Mouse (Mus musculus) CH12.LX (cell line): Measurements from ENCODE around the gene Hirip3. TPM values are rescaled to one million over a fixed set of nuclear protein-coding genes. Genes with fewer than 3 reads are reported as not detected.

Experiments
- DNase-seq: peaks from one replicate; pipeline ENCODE4 v3.0.0-alpha.2; 2013; ENCODE audit errors: extremely low read depth
- H3K27ac ChIP-seq: 2 replicates; pipeline ENCODE4 v1.5.1; 2012; ENCODE audit warnings: low read depth, mild to moderate bottlenecking, control low read depth, moderate library complexity; ENCODE audit not compliant: insufficient read depth
- H3K27me3 ChIP-seq: replicated peaks from 2 replicates; pipeline ENCODE3; 2012; ENCODE audit warnings: inconsistent platforms
- H3K36me3 ChIP-seq, 2 experiments: replicated peaks in 1 of 2; 2 replicates each; pipeline versions ENCODE3 to v1.6.1; 2012; ENCODE audit warnings: inconsistent platforms in 1 of 2, low read length in 1 of 2, mild to moderate bottlenecking in 1 of 2, mixed read lengths in 1 of 2, moderate library complexity in 1 of 2; ENCODE audit not compliant: control insufficient read depth in 1 of 2, insufficient read depth in 1 of 2
- H3K4me1 ChIP-seq, 2 experiments: 2 replicates each; pipeline ENCODE4 v1.6.1; 2012; ENCODE audit warnings: inconsistent platforms in 1 of 2, moderate library complexity in 1 of 2; ENCODE audit not compliant: insufficient read depth in 2 of 2, control insufficient read depth in 1 of 2
- H3K4me2 ChIP-seq: 2 replicates; pipeline ENCODE4 v1.6.1; 2012; ENCODE audit warnings: low read depth, mild to moderate bottlenecking, control low read depth; ENCODE audit not compliant: poor library complexity, insufficient read depth, severe bottlenecking
- H3K4me3 ChIP-seq, 3 experiments: fragments of 150-350 bp in 1 of 3; sonication (generic) in 1 of 3; replicated peaks in 1 of 3; 2 replicates each; pipeline versions ENCODE3 to v1.5.1; 2011 to 2012; ENCODE audit warnings: low read depth in 2 of 3, low read length in 2 of 3, mild to moderate bottlenecking in 2 of 3, moderate library complexity in 2 of 3, control low read depth in 1 of 3, improper control_type of control experiment in 1 of 3, inconsistent platforms in 1 of 3, mixed read lengths in 1 of 3; ENCODE audit not compliant: poor library complexity in 1 of 3
- H3K79me2 ChIP-seq: replicated peaks from 2 replicates; pipeline ENCODE4 v1.6.1; 2012; ENCODE audit warnings: mild to moderate bottlenecking, moderate library complexity; ENCODE audit not compliant: control insufficient read depth, poor library complexity, insufficient read depth, severe bottlenecking; ENCODE audit errors: extremely low read depth
- H3K9ac ChIP-seq: 2 replicates; pipeline ENCODE4 v1.6.1; 2012; ENCODE audit warnings: low read depth, mild to moderate bottlenecking, control low read depth, moderate library complexity; ENCODE audit not compliant: insufficient read depth
- H3K9me3 ChIP-seq: replicated peaks from 2 replicates; pipeline ENCODE3; 2012; ENCODE audit warnings: low read length, inconsistent platforms, mixed read lengths
- CTCF ChIP-seq, 2 experiments: IDR thresholded peaks in 1 of 2; conservative IDR thresholded peaks in 1 of 2; 2 replicates each; pipeline ENCODE4 v1.5.1; 2011 to 2012; ENCODE audit warnings: low read depth in 2 of 2, low read length in 2 of 2, improper control_type of control experiment in 1 of 2, inconsistent platforms in 1 of 2, mild to moderate bottlenecking in 1 of 2, moderate library complexity in 1 of 2
- E2F4 ChIP-seq: IDR thresholded peaks from 2 replicates; pipeline ENCODE4 v1.6.1; 2011; ENCODE audit warnings: low read depth, low read length, improper control_type of control experiment; ENCODE audit not compliant: insufficient replicate concordance
- ELF1 ChIP-seq: IDR thresholded peaks from 2 replicates; pipeline ENCODE4 v1.6.1; 2014; ENCODE audit warnings: low read depth, mild to moderate bottlenecking, inconsistent platforms, low read length, improper control_type of control experiment
- HCFC1 ChIP-seq: IDR thresholded peaks from 2 replicates; pipeline ENCODE4 v1.6.1; 2012; ENCODE audit warnings: low read depth, mild to moderate bottlenecking, inconsistent platforms, low read length, improper control_type of control experiment
- IRF4 ChIP-seq: IDR thresholded peaks from 2 replicates; pipeline ENCODE4 v1.6.1; 2014; ENCODE audit warnings: low read depth, mild to moderate bottlenecking, inconsistent platforms, low read length, improper control_type of control experiment
- JUN ChIP-seq: IDR thresholded peaks from 2 replicates; pipeline ENCODE4 v1.6.1; 2011; ENCODE audit warnings: low read depth, mild to moderate bottlenecking, low read length, improper control_type of control experiment, moderate library complexity; ENCODE audit not compliant: insufficient read depth
- JUND ChIP-seq: conservative IDR thresholded peaks from 2 replicates; pipeline ENCODE4 v1.6.1; 2011; ENCODE audit warnings: low read depth, low read length, improper control_type of control experiment
- KAT2A ChIP-seq: IDR thresholded peaks from 2 replicates; pipeline ENCODE4 v1.6.1; 2012; ENCODE audit warnings: low read length, improper control_type of control experiment, inconsistent platforms; ENCODE audit not compliant: insufficient replicate concordance
- MAFK ChIP-seq: IDR thresholded peaks from 2 replicates; pipeline ENCODE4 v1.6.1; 2011; ENCODE audit warnings: low read length, improper control_type of control experiment; ENCODE audit not compliant: insufficient replicate concordance
- MXI1 ChIP-seq: IDR thresholded peaks from 2 replicates; pipeline ENCODE4 v1.6.1; 2011; ENCODE audit warnings: mild to moderate bottlenecking, low read depth, low read length, improper control_type of control experiment
- MYC ChIP-seq: IDR thresholded peaks from 2 replicates; pipeline ENCODE4 v1.6.1; 2011; ENCODE audit warnings: low read depth, mild to moderate bottlenecking, improper control_type of control experiment, low read length
- PAX5 ChIP-seq: IDR thresholded peaks from 2 replicates; pipeline ENCODE4 v1.6.1; 2012; ENCODE audit warnings: low read length, inconsistent platforms, mixed read lengths
- SMC3 ChIP-seq: IDR thresholded peaks from 2 replicates; pipeline ENCODE4 v1.6.1; 2011; ENCODE audit warnings: low read depth, low read length, improper control_type of control experiment
- UBTF ChIP-seq: IDR thresholded peaks from 2 replicates; pipeline ENCODE4 v1.6.1; 2012; ENCODE audit warnings: low read depth, mild to moderate bottlenecking, inconsistent platforms, low read length, improper control_type of control experiment, moderate library complexity
- USF1 ChIP-seq: IDR thresholded peaks from 2 replicates; pipeline ENCODE4 v1.6.1; 2014; ENCODE audit warnings: low read depth, mild to moderate bottlenecking, inconsistent platforms, low read length, improper control_type of control experiment
- USF2 ChIP-seq: conservative IDR thresholded peaks from 2 replicates; pipeline ENCODE4 v1.6.1; 2011; ENCODE audit warnings: low read depth, low read length, improper control_type of control experiment
- ZMIZ1 ChIP-seq: IDR thresholded peaks from 2 replicates; pipeline ENCODE4 v1.6.1; 2012; ENCODE audit warnings: low read depth, mild to moderate bottlenecking, inconsistent platforms, low read length, improper control_type of control experiment
- ZNF384 ChIP-seq: IDR thresholded peaks from 2 replicates; pipeline ENCODE4 v1.6.1; 2012; ENCODE audit warnings: low read depth, low read length, improper control_type of control experiment, inconsistent platforms
- dilution Hi-C: fragments of 300-500 bp; cut with MboI; formaldehyde crosslinking; loops from 2 replicates; pipeline ENCODE4 v1.14.3; 2020; ENCODE audit warnings: low sequenced_read_pairs; ENCODE audit not compliant: extremely low pct_unique_long_range_greater_than_20kb, extremely low pct_ligation_motif_present
- in situ Hi-C: fragments of 300-500 bp; cut with MboI; formaldehyde crosslinking; loops from 3 replicates; pipeline ENCODE4 v1.14.3; 2019; ENCODE audit warnings: low sequenced_read_pairs, low pct_ligation_motif_present, low pct_unique_long_range_greater_than_20kb, mixed read lengths
- polyA plus RNA-seq: library from polyadenylated mRNA; unstranded; fragments of >175 nt; gene quantifications from 2 replicates; pipeline ENCODE4 v1.2.1, GENCODE M21; 2012; ENCODE audit warnings: low read depth; ENCODE audit not compliant: insufficient read length
- total RNA-seq, 2 experiments: library from RNA; depleted of rRNA; stranded (reverse); fragments of 300-350 nt in 1 of 2; fragments of >200 nt in 1 of 2; gene quantifications; 2 replicates each; pipeline ENCODE4 v1.2.3; 2012 to 2014

Hirip3 gene
- total and polyA plus RNA-seq, 3 experiments = 44.7 to 190 (median 70.9) TPM

- H3K79me2 ChIP-seq = no peaks in the 10 kb centered on the region
- no peak overlapping the region for H3K4me2 ChIP-seq
- H3K27me3 ChIP-seq = no peaks in the 10 kb centered on the region
- no peaks in the 10 kb centered on the region for H3K9me3 ChIP-seq
- peaks cover 0 to 13% of the 10 kb centered on the region in 2 experiments; a peak in 2 of 4 replicates for H3K4me1 ChIP-seq
- TF ChIP-seq MYC (no peak), IRF4 (no peak), ZMIZ1 (no peak), ELF1 (no peak)
- H3K4me3 ChIP-seq = no peak overlapping the region
- H3K27ac ChIP-seq = no peak overlapping the region
- peaks cover 86 to 100% of the 10 kb centered on the region in 2 experiments for H3K36me3 ChIP-seq
- DNase-seq = no peak
- dilution Hi-C loops (no loop called here), in situ Hi-C loops (no loop called here)
- no peak overlapping the region for H3K9ac ChIP-seq
These were observed 8.2 kb downstream of the Hirip3 start for GRCm38 (mm10) chr7:126869780-126870519.

- peaks cover 86 to 100% of the 10 kb centered on the region in 2 experiments for H3K36me3 ChIP-seq
- no peak overlapping the region for H3K27ac ChIP-seq
- H3K4me3 ChIP-seq = no peak overlapping the region
- no peak for DNase-seq
- H3K9ac ChIP-seq = no peak overlapping the region
- H3K27me3 ChIP-seq = no peaks in the 10 kb centered on the region
- H3K4me1 ChIP-seq = peaks cover 0 to 13% of the 10 kb centered on the region in 2 experiments; a peak in 2 of 4 replicates
- no peaks in the 10 kb centered on the region for H3K79me2 ChIP-seq
- no peak overlapping the region for H3K4me2 ChIP-seq
- H3K9me3 ChIP-seq = no peaks in the 10 kb centered on the region
- in situ Hi-C loops (no loop called here), dilution Hi-C loops (no loop called here)
- TF ChIP-seq ELF1 = no peak
- TF ChIP-seq USF1 = no peak
- no peak for TF ChIP-seq UBTF
- TF ChIP-seq ZNF384 = no peak
- no peak for TF ChIP-seq CTCF (conservative IDR thresholded peaks at IDR 0.05 in 1 of 2, IDR thresholded peaks at IDR 0.05 in 1 of 2; ENCODE audit: low read depth in 2 of 2, low read length in 2 of 2)
- TF ChIP-seq PAX5 = no peak
- TF ChIP-seq KAT2A = no peak
- no peak for TF ChIP-seq E2F4
- no peak for TF ChIP-seq HCFC1
- no peak for TF ChIP-seq USF2
- no peak for TF ChIP-seq JUND
- TF ChIP-seq MXI1 = no peak
- no peak for TF ChIP-seq SMC3
- no peak for TF ChIP-seq JUN
- TF ChIP-seq MAFK = no peak
- TF ChIP-seq, all 38 proteins: peak for 0
These were observed 8.7 kb downstream of the Hirip3 start for GRCm38 (mm10) chr7:126870520-126870891.
